Mouse (Mus musculus) cerebellum, postnatal 36 days (tissue): ENCODE results near the gene Thrb.

Experiments used
- DNase-seq, 2 experiments: peaks; one replicate each; pipeline ENCODE4 v3.0.0; 2021 to 2022; ENCODE audit warnings: mixed read lengths in 2 of 2

Gene Thrb

GRCm38 (mm10) chr14:17786249-17786648 lies 126.2 kb downstream of the Thrb start:
- DNase-seq = no peak

GRCm38 (mm10) chr14:17803934-17804602 lies 144.0 kb downstream of the Thrb start:
- no peak for DNase-seq

GRCm38 (mm10) chr14:17811051-17811450 lies 151.0 kb downstream of the Thrb start:
- peak; percentile 66 to 69 for DNase-seq

GRCm38 (mm10) chr14:17812414-17812813 lies 152.4 kb downstream of the Thrb start:
- no peak for DNase-seq

GRCm38 (mm10) chr14:17815103-17815502 lies 155.0 kb downstream of the Thrb start:
- peak; percentile 82 for DNase-seq

GRCm38 (mm10) chr14:17818086-17818485 lies 158.0 kb downstream of the Thrb start:
- no peak for DNase-seq

- no peak for DNase-seq
These were observed 162.7 kb downstream of the Thrb start for GRCm38 (mm10) chr14:17822754-17823153.

GRCm38 (mm10) chr14:17827401-17827800 lies 167.3 kb downstream of the Thrb start:
- no peak for DNase-seq

- no peak for DNase-seq
These were observed 175.7 kb downstream of the Thrb start for GRCm38 (mm10) chr14:17835738-17836137.

GRCm38 (mm10) chr14:17836766-17837165 lies 176.7 kb downstream of the Thrb start:
- no peak for DNase-seq

GRCm38 (mm10) chr14:17845003-17845697 lies 185.1 kb downstream of the Thrb start:
- no peak for DNase-seq

GRCm38 (mm10) chr14:17845871-17846270 lies 185.8 kb downstream of the Thrb start:
- no peak for DNase-seq

- no peak for DNase-seq
These were observed 186.6 kb downstream of the Thrb start for GRCm38 (mm10) chr14:17846700-17847099.

- no peak for DNase-seq
These were observed 187.2 kb downstream of the Thrb start for GRCm38 (mm10) chr14:17847211-17847610.

- no peak for DNase-seq
These were observed 190.3 kb downstream of the Thrb start for GRCm38 (mm10) chr14:17850355-17850754.

GRCm38 (mm10) chr14:17852236-17852635 lies 192.2 kb downstream of the Thrb start:
- DNase-seq = no peak

GRCm38 (mm10) chr14:17859790-17860385 lies 199.8 kb downstream of the Thrb start:
- DNase-seq = peak; percentile 69 to 75

GRCm38 (mm10) chr14:17862651-17863050 lies 202.6 kb downstream of the Thrb start:
- no peak for DNase-seq

GRCm38 (mm10) chr14:17863701-17864320 lies 203.8 kb downstream of the Thrb start:
- no peak for DNase-seq

- no peak for DNase-seq
These were observed 208.3 kb downstream of the Thrb start for GRCm38 (mm10) chr14:17868326-17868725.

- no peak for DNase-seq
These were observed 215.9 kb downstream of the Thrb start for GRCm38 (mm10) chr14:17875946-17876345.

GRCm38 (mm10) chr14:17879446-17879845 lies 219.4 kb downstream of the Thrb start:
- DNase-seq = no peak

GRCm38 (mm10) chr14:17884884-17885283 lies 224.8 kb downstream of the Thrb start:
- no peak for DNase-seq

GRCm38 (mm10) chr14:17885320-17885719 lies 225.3 kb downstream of the Thrb start:
- DNase-seq = no peak
